25 mouse cellular contexts compared by ENCODE assay signal in the genomic region with DNA sequence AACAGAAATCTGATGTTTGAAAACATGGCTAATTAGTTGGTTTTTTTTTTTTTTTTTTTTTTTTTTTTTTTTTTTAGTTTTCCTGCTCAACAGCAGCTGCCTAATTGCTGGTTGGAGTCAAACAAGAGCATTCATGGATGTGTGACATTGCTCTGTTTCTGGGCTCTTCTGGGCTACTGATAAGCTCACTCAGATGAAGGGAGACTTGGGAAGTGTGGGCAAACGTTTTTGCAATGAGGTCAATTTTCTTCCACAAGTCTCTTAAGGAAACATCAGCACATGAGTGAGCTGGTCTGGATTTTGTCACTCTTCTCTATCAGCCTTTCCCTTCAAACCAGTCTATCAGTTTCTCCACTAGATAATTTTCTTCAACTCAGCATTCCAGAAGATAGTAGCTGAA.
DNase-seq lines count a peak whose midpoint lies in the region; ATAC-seq and TF ChIP-seq lines count a peak whose summit lies in the region.
"Had no signal": no experiment of that assay in that cellular context is flagged by ENCODE, and none has a peak within 500 bp of the region (broad histone marks: within the 10 kb centered on the region; RNA-seq: fewer than 3 reads in every experiment).

No protein-coding gene starts in this region.

- no peak for TF ChIP-seq EP300 in heart, adult 2 months (IDR thresholded peaks at IDR 0.05; ENCODE audit: insufficient read depth, low read depth, low read length)

- H3K9ac ChIP-seq in heart, embryonic 12.5 days: no peak overlapping the region
- H3K9ac ChIP-seq in heart, embryonic 15.5 days: no peak overlapping the region
- H3K9ac ChIP-seq in heart, adult 2 months (ENCODE audit: low read depth, low read length): no peak overlapping the region
- H3K9ac ChIP-seq: embryonic facial prominence, embryonic 12.5 days; embryonic facial prominence, embryonic 15.5 days; forebrain, postnatal 0 days; hindbrain, embryonic 12.5 days; hindbrain, embryonic 15.5 days had no signal

- H3K4me3 ChIP-seq in heart, embryonic 12.5 days: no peak overlapping the region
- H3K4me3 ChIP-seq in heart, embryonic 15.5 days: no peak overlapping the region
- no peak overlapping the region for H3K4me3 ChIP-seq in heart, adult 2 months
- H3K4me3 ChIP-seq: embryonic facial prominence, embryonic 12.5 days; embryonic facial prominence, embryonic 15.5 days; gastrocnemius, adult 2 months; hindbrain, embryonic 12.5 days; hindbrain, embryonic 15.5 days had no signal

- H3K4me1 ChIP-seq in heart, embryonic 12.5 days (replicated peaks): no peaks in the 10 kb centered on the region
- no peaks in the 10 kb centered on the region for H3K4me1 ChIP-seq in heart, embryonic 15.5 days (replicated peaks)
- H3K4me1 ChIP-seq in heart, adult 2 months (ENCODE audit: control insufficient read depth, insufficient read depth, low read length): no peaks in the 10 kb centered on the region
- H3K4me1 ChIP-seq: embryonic facial prominence, embryonic 12.5 days; embryonic facial prominence, embryonic 15.5 days; hindbrain, embryonic 12.5 days; hindbrain, embryonic 15.5 days had no signal

- no peaks in the 10 kb centered on the region for H3K27me3 ChIP-seq in heart, embryonic 12.5 days (replicated peaks)
- H3K27me3 ChIP-seq in heart, embryonic 15.5 days: no peaks in the 10 kb centered on the region
- H3K27me3 ChIP-seq in heart, adult 2 months (ENCODE audit: control insufficient read depth, insufficient read depth, low read length): no peaks in the 10 kb centered on the region
- H3K27me3 ChIP-seq: embryonic facial prominence, embryonic 12.5 days; embryonic facial prominence, embryonic 15.5 days; hindbrain, embryonic 12.5 days; hindbrain, embryonic 15.5 days had no signal

- TF ChIP-seq POLR2A in heart, adult 2 months (IDR thresholded peaks at IDR 0.05; ENCODE audit: insufficient read depth, low read depth, low read length): no peak

- no peaks in the 10 kb centered on the region for H3K79me2 ChIP-seq in heart, adult 2 months (replicated peaks; ENCODE audit: control insufficient read depth, insufficient read depth, low read length)

- no peak overlapping the region for H3K4me2 ChIP-seq in heart, embryonic 12.5 days
- no peak overlapping the region for H3K4me2 ChIP-seq in heart, embryonic 15.5 days
- H3K4me2 ChIP-seq: embryonic facial prominence, embryonic 12.5 days; embryonic facial prominence, embryonic 15.5 days; hindbrain, embryonic 12.5 days; hindbrain, embryonic 15.5 days had no signal

- peak overlapping the region; percentile 57; the same call in 1 of the 2 replicates for H3K27ac ChIP-seq in heart, embryonic 12.5 days (ENCODE audit: poor library complexity, severe bottlenecking)
- H3K27ac ChIP-seq in heart, embryonic 15.5 days: peak overlapping the region; percentile 51; the same call in 1 of the 2 replicates
- H3K27ac ChIP-seq in heart, adult 2 months: no peak overlapping the region
- H3K27ac ChIP-seq: embryonic facial prominence, embryonic 12.5 days; embryonic facial prominence, embryonic 15.5 days; gastrocnemius, adult 2 months; hindbrain, embryonic 12.5 days; hindbrain, embryonic 15.5 days had no signal

- TF ChIP-seq CTCF in heart, adult 2 months (IDR thresholded peaks at IDR 0.05): no peak

- no peaks in the 10 kb centered on the region for H3K9me3 ChIP-seq in heart, embryonic 12.5 days (replicated peaks)
- no peaks in the 10 kb centered on the region for H3K9me3 ChIP-seq in heart, embryonic 15.5 days (replicated peaks)
- H3K9me3 ChIP-seq: embryonic facial prominence, embryonic 12.5 days; embryonic facial prominence, embryonic 15.5 days; hindbrain, embryonic 12.5 days; hindbrain, embryonic 15.5 days had no signal

- intact Hi-C loops in heart, postnatal 10 days (cut with DNase I): no loop called here
- intact Hi-C loops in heart, adult 2 months (cut with DNase I): no loop called here

- peak; percentile 63; the same call in 1 of the 2 replicates for ATAC-seq in heart, embryonic 12.5 days (ENCODE audit: insufficient number of reproducible peaks, low FRiP score)
- peak; percentile 47 for ATAC-seq in heart, embryonic 15.5 days (replicated peaks; ENCODE audit: insufficient number of reproducible peaks, insufficient read depth, low FRiP score, low read depth)
- ATAC-seq: activated CD4-positive, CD25-positive, alpha-beta regulatory T cell, adult 4 months; forebrain, embryonic 14.5 days; forebrain, postnatal 0 days; intestine, postnatal 0 days had no signal

- 20% methylated on average over 1 of the region's 1 CpGs for WGBS in heart, embryonic 12.5 days
- WGBS in heart, embryonic 15.5 days: 16% methylated on average over 1 of the region's 1 CpGs
- 13% methylated on average over 1 of the region's 1 CpGs for WGBS in heart, adult 2 months

- H3K36me3 ChIP-seq in heart, embryonic 12.5 days: no peaks in the 10 kb centered on the region
- H3K36me3 ChIP-seq in heart, embryonic 15.5 days: no peaks in the 10 kb centered on the region
- no peaks in the 10 kb centered on the region for H3K36me3 ChIP-seq in heart, adult 2 months (ENCODE audit: control insufficient read depth, insufficient read depth, low read length)
- H3K36me3 ChIP-seq: embryonic facial prominence, embryonic 12.5 days; embryonic facial prominence, embryonic 15.5 days; hindbrain, embryonic 12.5 days; hindbrain, embryonic 15.5 days had no signal

- peak; percentile 0 for DNase-seq in embryo, embryonic 10.5 days (ENCODE audit: low spot score)
- no peak for DNase-seq in embryo, embryonic 9.5 days (ENCODE audit: extremely low spot score)
- DNase-seq in heart, adult 8-10 months (ENCODE audit: low spot score): no peak
- DNase-seq in heart, adult 11 months: no peak
- DNase-seq in heart, postnatal 10 days: peak; percentile 3 to 4
- DNase-seq in heart, adult 2 months: no peak
- DNase-seq: adrenal gland, adult 8-10 months; adrenal gland, postnatal 25 days; cerebellum, adult 11-12 months; cerebellum, adult 8-10 months; cerebellum, postnatal 10 days; cerebellum, postnatal 36 days; forebrain, postnatal 0 days; gastrocnemius, adult 2 months; gastrocnemius, postnatal 14 days; kidney, adult 2 months had no signal

Comparison
In these comparisons a context has a peak if more than half of its experiments do, and no peak if none do; other contexts are left out.
1. DNase-seq: peak in embryo, embryonic 10.5 days (single experiment) and heart, postnatal 10 days (2 of 2); none in embryo, embryonic 9.5 days (single experiment), heart, adult 8-10 months (single experiment), heart, adult 11 months (single experiment) and heart, adult 2 months (0 of 2).